Mouse (Mus musculus) thymus, adult 2 months (tissue): Measurements from ENCODE around the gene Ctxn1.

Source experiments
- CTCF ChIP-seq: fragments of 200-500 bp; IDR thresholded peaks from 2 replicates; pipeline ENCODE4 v1.5.1; 2012; ENCODE audit warnings: mild to moderate bottlenecking, control low read depth, low read length, moderate library complexity, borderline replicate concordance; ENCODE audit not compliant: control insufficient read depth, poor library complexity, insufficient read depth; ENCODE audit errors: extremely low read depth
- POLR2A ChIP-seq: fragments of 200-500 bp; IDR thresholded peaks from 2 replicates; pipeline ENCODE4 v1.6.1; 2012; ENCODE audit warnings: mild to moderate bottlenecking, low read length, control low read depth, moderate library complexity; ENCODE audit not compliant: control insufficient read depth, poor library complexity, insufficient read depth; ENCODE audit errors: extremely low read depth

- no peak for TF ChIP-seq POLR2A
- TF ChIP-seq CTCF: no peak
Measured at GRCm38 (mm10) chr8:4227919-4228318, 31.2 kb downstream of the Ctxn1 start.
